Mouse (Mus musculus) T-helper 17 cell (primary cell): ENCODE measurements around the gene Clip3.

Experiments
- in situ Hi-C, 2 experiments: fragments of 300-600 bp; cut with MboI, MseI; formaldehyde crosslinking; loops; 1 replicate in 1 of 2; 2 replicates in 1 of 2; pipeline ENCODE4 v1.15.1; 2025; ENCODE audit warnings: high pct_unique_total_duplicates in 2 of 2

Gene Clip3

DNA sequence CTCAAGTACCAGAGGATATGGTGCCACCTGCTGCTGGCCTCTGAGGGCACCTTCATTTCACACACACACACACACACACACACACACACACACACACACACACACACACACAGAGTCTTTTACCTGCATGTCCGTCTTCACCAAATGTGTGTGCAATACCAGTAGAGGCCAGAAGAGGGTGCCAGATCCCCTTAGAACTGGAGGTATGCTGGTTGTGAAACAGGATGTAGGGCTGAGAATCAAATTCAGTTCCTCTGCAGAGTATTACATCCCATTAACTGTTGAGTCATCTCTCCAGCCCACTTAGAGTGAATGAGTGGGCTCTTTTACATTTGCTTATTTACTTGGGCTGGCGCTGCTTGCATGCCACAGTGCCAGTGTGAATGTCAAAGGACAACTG, 33.8 kb downstream of the Clip3 start:
- in situ Hi-C loops = no loop called here

DNA sequence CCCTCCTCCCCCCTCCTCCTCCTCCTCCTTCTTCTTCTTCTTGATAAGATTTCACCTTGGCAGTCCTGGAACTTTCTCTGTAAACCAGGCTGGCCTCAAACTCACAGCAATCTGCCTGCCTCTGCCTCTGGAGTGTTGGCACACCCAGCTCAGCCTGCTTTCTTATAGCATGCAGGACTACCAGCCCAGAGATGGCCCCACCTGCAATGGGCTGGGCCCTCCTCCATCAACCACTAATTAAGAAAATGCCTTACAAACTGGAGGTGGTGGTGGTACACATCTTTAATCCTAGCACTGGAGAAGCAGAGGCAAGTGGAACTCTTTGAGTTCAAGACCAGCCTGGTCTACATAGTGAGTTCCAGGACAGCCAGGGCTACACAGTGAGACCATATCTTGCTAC, 34.9 kb downstream of the Clip3 start:
- in situ Hi-C loops = no loop called here

GRCm38 (mm10) chr7:30327140-30327539, 35.6 kb downstream of the Clip3 start:
- in situ Hi-C loops = no loop called here

GRCm38 (mm10) chr7:30328379-30328778, 36.9 kb downstream of the Clip3 start:
- in situ Hi-C loops = no loop called here

DNA sequence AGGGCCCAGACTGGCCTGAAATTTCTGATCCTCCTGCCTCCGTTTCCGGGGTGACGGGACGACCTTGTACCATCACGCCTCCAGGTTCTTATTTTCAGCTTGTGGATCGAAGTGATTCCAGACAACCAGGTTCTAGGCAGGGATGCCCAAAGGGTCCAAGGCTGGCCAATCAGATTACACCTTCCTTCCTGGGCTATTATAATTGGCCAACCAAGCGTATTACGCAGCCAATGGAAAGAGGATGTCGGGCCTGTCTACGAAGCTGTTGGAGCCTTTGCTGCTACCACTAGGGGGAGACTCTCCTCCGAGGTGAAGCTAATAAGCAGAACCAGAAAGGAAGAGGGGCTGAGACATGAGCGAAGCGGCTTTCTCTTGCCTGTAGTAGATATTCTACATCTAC, 40.4 kb downstream of the Clip3 start:
- in situ Hi-C loops = no loop called here

- in situ Hi-C loops = no loop called here
Measured at GRCm38 (mm10) chr7:30332622-30333259, 41.2 kb downstream of the Clip3 start.

DNA sequence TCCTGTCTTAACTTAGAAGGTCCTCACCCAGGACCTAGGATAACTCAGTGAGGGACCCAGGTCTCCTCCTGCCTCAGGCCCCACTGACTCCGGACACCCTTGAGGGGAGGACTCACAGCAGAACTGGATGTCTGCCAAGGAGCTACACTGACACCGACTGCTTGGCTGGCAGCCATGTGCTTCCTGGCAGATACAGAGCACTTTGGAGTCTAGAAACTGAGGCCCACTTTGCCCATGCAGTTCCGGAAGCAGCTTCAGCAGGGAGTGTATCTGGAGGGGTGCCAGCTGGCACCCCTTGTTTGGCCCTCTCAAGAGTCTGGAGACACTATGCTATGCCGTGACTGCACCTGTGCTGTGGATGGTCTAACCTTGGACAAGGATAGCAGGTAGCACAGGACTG, 41.9 kb downstream of the Clip3 start:
- in situ Hi-C loops = no loop called here

GRCm38 (mm10) chr7:30334563-30334962, 43.0 kb downstream of the Clip3 start:
- in situ Hi-C loops = no loop called here

DNA sequence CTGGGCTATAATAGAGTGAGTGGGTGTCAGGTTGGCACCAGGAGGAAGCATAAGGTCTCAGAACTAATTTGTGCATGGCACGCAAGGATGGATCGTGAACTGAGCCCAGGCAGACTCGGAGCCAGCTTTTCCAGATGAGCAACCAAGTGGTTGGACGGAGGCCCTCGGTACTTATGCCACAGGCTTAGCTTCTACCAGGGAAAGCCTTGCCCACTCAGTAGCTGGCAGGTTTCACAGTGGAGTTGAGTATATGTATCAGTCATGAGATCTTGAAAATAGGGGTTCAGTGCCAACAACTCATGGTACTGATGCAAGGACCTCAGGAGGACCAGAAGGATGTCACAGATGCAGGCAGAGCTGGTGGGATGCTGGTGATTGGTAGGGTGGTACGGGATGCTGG, 44.2 kb downstream of the Clip3 start:
- in situ Hi-C loops = no loop called here

GRCm38 (mm10) chr7:30336384-30336783, 44.9 kb downstream of the Clip3 start:
- in situ Hi-C loops = no loop called here

GRCm38 (mm10) chr7:30339432-30340109, 48.0 kb downstream of the Clip3 start:
- in situ Hi-C loops = no loop called here

DNA sequence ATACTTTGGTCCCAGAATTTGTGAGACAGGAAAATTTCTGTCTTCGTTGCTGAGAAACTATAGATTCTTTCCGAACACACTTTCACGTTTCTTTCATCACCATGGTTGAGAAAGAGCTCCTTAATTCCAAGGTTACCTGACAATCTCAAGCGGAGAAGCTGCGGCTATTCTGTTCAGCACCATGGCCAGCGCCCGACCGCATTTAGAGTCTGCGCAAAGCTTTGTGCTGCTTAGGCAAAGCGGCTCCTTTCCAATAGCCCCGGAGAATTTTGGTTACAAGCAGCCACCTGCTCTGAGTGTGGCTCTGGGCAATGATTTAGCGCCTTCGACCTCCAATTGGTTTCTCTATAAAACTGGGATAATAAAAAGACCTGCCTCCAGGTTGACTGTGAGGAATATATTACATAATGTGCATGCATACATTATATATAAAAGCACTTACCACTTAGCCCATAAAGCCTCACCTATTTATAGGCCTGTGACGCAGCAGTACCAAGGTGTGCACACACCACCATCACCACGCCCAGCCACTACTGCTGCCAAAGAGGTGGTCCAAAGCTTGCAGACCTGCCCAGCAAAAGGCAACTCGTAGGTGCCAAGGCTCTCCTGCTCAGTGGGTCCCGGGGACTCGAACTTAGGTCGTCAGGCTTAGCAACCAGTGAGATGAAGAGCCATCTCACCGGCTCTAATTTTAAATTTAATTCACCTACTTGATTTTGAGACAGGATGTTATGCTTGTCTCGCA, 55.3 kb downstream of the Clip3 start:
- in situ Hi-C loops = no loop called here

- in situ Hi-C loops = no loop called here
Measured at GRCm38 (mm10) chr7:30347828-30348227, 56.3 kb downstream of the Clip3 start.

GRCm38 (mm10) chr7:30353279-30353822, 61.8 kb downstream of the Clip3 start:
- in situ Hi-C loops = no loop called here

DNA sequence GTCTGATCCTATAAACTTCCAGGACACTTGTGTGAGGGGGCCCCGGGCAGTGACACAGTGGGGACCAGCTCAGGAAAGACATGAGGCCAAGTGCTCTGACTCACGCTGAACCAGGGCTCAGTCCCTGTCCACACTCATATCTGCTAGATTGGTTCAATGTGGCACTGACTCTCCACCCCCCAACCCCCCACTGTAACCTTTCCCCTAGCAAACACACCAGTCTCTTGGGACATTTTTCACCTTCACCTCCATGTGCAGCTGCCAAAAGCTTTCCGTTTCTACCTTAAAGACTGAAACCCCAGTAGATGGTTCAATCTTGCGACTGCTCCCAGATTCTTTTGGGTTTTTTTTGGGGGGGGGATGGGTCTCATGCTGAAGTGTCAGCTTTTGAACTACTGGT, 62.5 kb downstream of the Clip3 start:
- in situ Hi-C loops = no loop called here
